Comparison of ENCODE assay signal across 20 mouse cellular contexts in the genomic region with DNA sequence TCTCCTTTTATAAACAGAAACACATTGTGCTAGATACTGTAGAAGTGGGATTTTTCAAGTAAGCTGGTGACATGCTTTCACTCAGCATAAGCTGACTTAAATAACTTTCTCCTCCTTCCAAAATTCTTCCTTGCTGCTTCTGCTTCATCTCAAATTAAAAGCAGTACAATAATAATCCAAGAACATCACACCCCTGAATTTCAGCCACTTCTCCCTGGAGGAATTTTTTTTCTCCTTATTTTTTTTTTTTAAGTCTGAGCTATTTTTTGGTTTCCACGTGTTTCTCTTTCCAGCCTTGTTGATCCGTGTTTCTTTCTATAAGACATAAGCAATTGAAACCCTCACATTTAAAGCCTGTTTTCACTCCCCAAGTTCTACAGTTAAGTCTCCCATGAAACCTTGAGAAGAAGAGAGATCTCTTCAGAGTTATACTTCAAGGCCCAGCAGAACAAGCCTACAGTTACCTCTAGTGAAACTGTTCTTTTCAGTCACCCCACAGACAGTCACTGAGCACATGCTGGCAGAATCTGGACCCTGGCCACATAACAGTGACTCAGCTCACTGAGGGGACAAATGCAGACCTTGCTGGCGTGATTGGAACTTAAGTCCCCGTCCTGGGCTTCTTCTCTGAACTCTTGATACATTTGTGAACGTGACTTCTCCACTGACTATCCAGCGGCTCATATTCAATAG. TPM values are rescaled to one million over a fixed set of nuclear protein-coding genes. Genes with fewer than 3 reads are reported as not detected.
DNase-seq lines count a peak whose midpoint lies in the region; TF ChIP-seq lines count a peak whose summit lies in the region.
"Had no signal": no experiment of that assay in that cellular context is flagged by ENCODE, and none has a peak within 500 bp of the region (broad histone marks: within the 10 kb centered on the region; RNA-seq: fewer than 3 reads in every experiment).

No protein-coding gene starts in this region.

- no peaks in the 10 kb centered on the region for H3K36me3 ChIP-seq in heart, embryonic 10.5 days
- H3K36me3 ChIP-seq in myocyte (ENCODE audit: control insufficient read depth, insufficient read depth) = no peaks in the 10 kb centered on the region
- H3K36me3 ChIP-seq: embryonic facial prominence, embryonic 10.5 days; forebrain, embryonic 15.5 days; limb, embryonic 10.5 days; liver, embryonic 12.5 days; lung, embryonic 15.5 days had no signal

- H3K4me2 ChIP-seq in myocyte (ENCODE audit: low read depth) = peak overlapping the region; percentile 23
- H3K4me2 ChIP-seq: forebrain, embryonic 15.5 days; heart, embryonic 11.5 days; liver, embryonic 12.5 days; lung, embryonic 15.5 days had no signal

- H3K4me3 ChIP-seq in heart, embryonic 10.5 days = no peak overlapping the region
- no peak overlapping the region for H3K4me3 ChIP-seq in myocyte
- H3K4me3 ChIP-seq: embryonic facial prominence, embryonic 10.5 days; erythroblast, embryonic 14.5 days; forebrain, embryonic 15.5 days; limb, embryonic 10.5 days; liver, embryonic 12.5 days; lung, embryonic 15.5 days had no signal

- no peak overlapping the region for H3K27ac ChIP-seq in heart, embryonic 10.5 days
- H3K27ac ChIP-seq: embryonic facial prominence, embryonic 10.5 days; forebrain, embryonic 15.5 days; limb, embryonic 10.5 days; liver, embryonic 12.5 days; lung, embryonic 15.5 days had no signal

- DNase-seq in heart, postnatal 10 days = peak; percentile 5 to 13
- no peak for DNase-seq in heart, embryonic 10.5 days (ENCODE audit: low spot score)
- peak; percentile 56 for DNase-seq in adrenal gland, postnatal 14 days
- peak; percentile 75 for DNase-seq in cerebellum, adult 9-11 months
- DNase-seq in lung, postnatal 14 days = no peak
- no peak for DNase-seq in B cell, adult 2 months
- DNase-seq: heart, postnatal 4 days; kidney, postnatal 14 days; thymus, adult 2 months had no signal

- no peak for TF ChIP-seq POLR2A in myocyte (IDR thresholded peaks at IDR 0.05; ENCODE audit: insufficient read length, low read depth)

- H3K27me3 ChIP-seq in heart, embryonic 10.5 days (ENCODE audit: insufficient read depth, poor library complexity, severe bottlenecking) = peaks cover 27% of the 10 kb centered on the region
- H3K27me3 ChIP-seq in myocyte (ENCODE audit: control insufficient read depth, insufficient read depth, insufficient read length) = peaks cover 5% of the 10 kb centered on the region

- 78% methylated on average over 6 of the region's 6 CpGs for WGBS in heart, embryonic 10.5 days

- H3K9me3 ChIP-seq in heart, embryonic 10.5 days = no peaks in the 10 kb centered on the region
- H3K9me3 ChIP-seq: embryonic facial prominence, embryonic 10.5 days; forebrain, embryonic 15.5 days; limb, embryonic 10.5 days; liver, embryonic 12.5 days; lung, embryonic 15.5 days had no signal

- H3K79me2 ChIP-seq in myocyte (ENCODE audit: control insufficient read depth, insufficient read depth) = no peaks in the 10 kb centered on the region

- intact Hi-C loops in heart, postnatal 10 days (cut with DNase I) = no loop called here

- H3K4me1 ChIP-seq in heart, embryonic 10.5 days = no peaks in the 10 kb centered on the region
- H3K4me1 ChIP-seq: embryonic facial prominence, embryonic 10.5 days; forebrain, embryonic 15.5 days; limb, embryonic 10.5 days; liver, embryonic 12.5 days; lung, embryonic 15.5 days had no signal

- H3ac ChIP-seq in myocyte (ENCODE audit: control insufficient read depth, insufficient read length) = no peak overlapping the region

TF ChIP-seq in myocyte, 11 proteins besides CTCF, POLR2A, EP300 and RAD21:
- no peak for TF ChIP-seq REST (IDR thresholded peaks at IDR 0.05; ENCODE audit: insufficient read depth, insufficient read length)
- no peak for TF ChIP-seq TCF12 (IDR thresholded peaks at IDR 0.05; ENCODE audit: insufficient read depth, poor library complexity, severe bottlenecking)
- no peak for TF ChIP-seq USF1 (IDR thresholded peaks at IDR 0.05; ENCODE audit: low read depth)
- TF ChIP-seq MYOD1 (IDR thresholded peaks at IDR 0.05; ENCODE audit: control insufficient read depth in 1 of 3, insufficient read length in 2 of 3, low read depth in 2 of 3) = no peak
- no peak for TF ChIP-seq MYOG (IDR thresholded peaks at IDR 0.05; ENCODE audit: control insufficient read depth in 1 of 3, insufficient read depth in 1 of 3, insufficient read length in 2 of 3, low read depth in 2 of 3)
- no peak for TF ChIP-seq MAX (IDR thresholded peaks at IDR 0.05; ENCODE audit: low read depth)
- no peak for TF ChIP-seq POLR2AphosphoS2 (IDR thresholded peaks at IDR 0.05; ENCODE audit: insufficient read length, low read depth)
- no peak for TF ChIP-seq TCF3 (IDR thresholded peaks at IDR 0.05; ENCODE audit: insufficient read length, low read depth)
- TF ChIP-seq CEBPB (IDR thresholded peaks at IDR 0.05; ENCODE audit: insufficient read depth, poor library complexity, severe bottlenecking) = no peak
- TF ChIP-seq SRF (IDR thresholded peaks at IDR 0.05; ENCODE audit: control insufficient read depth, insufficient read length, low read depth) = no peak
TF ChIP-seq in myocyte: peak in this region for 0.

RNA-seq across cellular contexts. Expression of gene Sv2b, which starts 6.4 kb away (rescaled TPM):
- total RNA-seq in heart, postnatal 10 days (2021) = under 1 TPM; 0.27 to 0.98 TPM
- polyA plus RNA-seq in heart, embryonic 10.5 days (2016; fragmentation: Nextera tagmentation; extraction: Ambion mirVana) = 0.41 and 0.91 TPM in 2 replicates
- total RNA-seq in adrenal gland, postnatal 14 days (2021) = 0.45 and 0.67 TPM in 2 replicates
- polyA plus RNA-seq in myocyte (2012; fragmentation: generic; extraction: Trizol) = 0.29 TPM
- total RNA-seq: MEL had no signal
- polyA plus RNA-seq: CD4-positive, CD25-positive, alpha-beta regulatory T cell, adult 4 months; erythroblast, embryonic 14.5 days; inflammation-experienced regulatory T-cells, adult 6 months had no signal

Comparison
In these comparisons a context has a peak if more than half of its experiments do, and no peak if none do; other contexts are left out.
1. DNase-seq: peak in heart, postnatal 10 days (2 of 2), adrenal gland, postnatal 14 days (single experiment) and cerebellum, adult 9-11 months (single experiment); none in heart, embryonic 10.5 days (single experiment), lung, postnatal 14 days (single experiment) and B cell, adult 2 months (0 of 2).